Mouse (Mus musculus): ENCODE data around the gene Eloa.
"Not testable (repeated sequence)": the region's sequence is repeated elsewhere in the genome, so short reads cannot be mapped to it uniquely, and the experiment has no call there.

Eloa gene

GRCm38 (mm10) chr4:135985193-135985592 lies 36.4 kb downstream of the Eloa start:
- no peak for DNase-seq (ENCODE audit: low read depth, low spot score)

- no peak for DNase-seq (ENCODE audit: low read depth, low spot score)
Measured at GRCm38 (mm10) chr4:135984556-135984955, 37.0 kb downstream of the Eloa start.

DNA sequence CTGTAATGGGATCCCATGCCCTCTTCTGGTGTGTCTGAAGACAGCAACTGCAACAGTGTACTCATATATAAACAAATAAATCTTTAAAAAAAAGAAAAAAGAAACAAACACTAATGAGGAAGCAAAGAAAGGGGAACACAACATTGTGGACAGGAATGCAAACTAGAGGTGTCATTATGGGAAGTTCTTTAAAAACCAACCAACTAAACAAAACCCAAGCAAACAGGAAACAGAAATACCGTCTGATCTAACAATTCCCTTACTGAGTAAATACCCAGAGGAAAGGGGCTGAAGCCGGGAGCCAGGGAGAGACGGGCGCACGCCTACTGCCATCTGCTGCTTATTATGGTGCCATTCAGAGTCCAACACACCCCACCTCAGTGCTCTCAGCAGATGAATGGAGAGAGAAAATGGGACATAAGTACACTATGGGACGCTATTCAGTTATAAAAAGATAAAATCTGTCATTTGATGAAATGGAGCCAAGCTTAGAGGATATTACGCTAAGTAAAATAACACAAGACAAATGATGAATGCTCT lies 40.0 kb downstream of the Eloa start:
- no peak for DNase-seq (ENCODE audit: low read depth, low spot score)

DNA sequence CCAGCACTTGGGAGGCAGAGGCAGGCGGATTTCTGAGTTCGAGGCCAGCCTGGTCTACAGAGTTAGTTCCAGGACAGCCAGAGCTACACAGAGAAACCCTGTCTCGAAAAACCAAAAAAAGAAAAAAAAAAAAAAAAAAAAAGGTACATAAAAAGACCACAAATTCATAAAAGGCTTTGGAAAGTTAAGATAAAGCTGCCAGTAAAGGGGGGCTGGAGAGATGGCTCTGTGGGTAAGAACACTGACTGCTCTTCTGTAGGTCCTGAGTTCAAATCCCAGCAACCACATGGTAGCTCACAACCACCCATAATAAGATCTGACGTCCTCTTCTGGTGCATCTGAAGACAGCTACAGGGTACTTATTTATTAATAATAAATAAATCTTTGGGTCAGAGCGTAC lies 41.3 kb downstream of the Eloa start:
- DNase-seq (ENCODE audit: low read depth, low spot score) = not testable (repeated sequence)

DNA sequence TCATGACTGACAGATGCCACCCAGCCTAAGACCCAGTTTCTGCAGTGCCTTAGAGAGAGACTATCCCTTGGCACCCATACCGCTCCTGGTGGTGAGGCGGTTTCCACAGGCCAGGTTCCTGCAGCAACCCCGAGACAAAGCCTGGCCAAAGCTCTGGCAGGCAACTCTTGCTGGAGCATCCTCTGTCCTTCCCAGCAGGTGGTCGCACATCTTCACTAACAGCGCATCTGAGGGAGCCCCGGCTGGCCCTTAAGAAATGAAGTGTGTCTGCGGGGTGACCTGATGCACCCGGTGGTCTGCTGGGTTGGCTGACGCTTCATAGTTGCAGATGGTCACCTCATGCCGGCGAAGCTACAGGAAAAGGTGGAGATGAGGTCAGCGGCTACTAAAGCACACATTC lies 45.4 kb downstream of the Eloa start:
- DNase-seq (ENCODE audit: low read depth, low spot score) = no peak

DNA sequence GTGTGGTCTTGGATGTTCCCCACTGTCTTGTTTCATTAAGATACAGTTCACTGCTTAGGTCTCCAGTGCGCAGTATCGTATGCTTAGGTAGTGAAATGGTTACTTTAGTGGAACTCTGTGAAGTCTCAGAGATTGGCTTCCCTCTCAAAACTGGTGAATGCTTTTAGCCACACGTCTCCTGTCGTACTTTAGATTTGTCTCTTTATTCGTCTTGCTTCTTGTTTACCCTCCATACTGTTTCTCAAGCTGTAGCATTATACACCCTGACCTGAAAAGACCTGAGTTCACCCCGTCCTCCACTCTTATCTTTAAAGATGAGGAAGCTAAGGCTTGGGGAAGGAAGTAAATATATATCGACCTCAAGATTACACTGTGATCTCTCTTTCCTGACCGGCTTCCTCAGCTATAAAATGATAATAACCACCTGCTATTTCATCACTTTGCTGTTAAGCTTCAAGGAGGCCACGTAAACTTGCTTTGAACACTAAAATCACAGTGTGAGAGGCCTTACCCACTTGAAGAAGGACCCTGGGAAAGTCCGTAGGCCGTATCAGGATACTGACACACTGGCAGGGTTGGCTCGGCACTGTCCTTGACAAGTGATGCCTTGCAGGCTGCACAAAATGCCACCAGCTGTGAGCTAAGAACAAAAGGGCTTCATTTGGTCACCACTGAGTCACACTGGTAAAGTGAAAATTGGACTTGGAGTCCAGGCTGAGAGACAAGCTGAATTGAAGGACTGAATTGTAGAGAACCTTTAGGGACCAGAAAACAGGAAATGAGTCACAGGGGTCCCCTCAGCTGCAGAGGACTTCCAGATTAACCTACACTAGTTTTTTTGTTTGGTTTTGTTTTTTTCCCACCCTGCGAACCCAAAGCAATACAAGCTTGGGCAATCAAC lies 48.4 kb downstream of the Eloa start:
- DNase-seq (ENCODE audit: low read depth, low spot score) = no peak

GRCm38 (mm10) chr4:135972556-135972906 lies 49.0 kb downstream of the Eloa start, which contains the start of gene Lypla2:
Lypla2 (minus strand) TSS chr4:135972626.
- DNase-seq (ENCODE audit: low read depth, low spot score) = peak; percentile 71

DNA sequence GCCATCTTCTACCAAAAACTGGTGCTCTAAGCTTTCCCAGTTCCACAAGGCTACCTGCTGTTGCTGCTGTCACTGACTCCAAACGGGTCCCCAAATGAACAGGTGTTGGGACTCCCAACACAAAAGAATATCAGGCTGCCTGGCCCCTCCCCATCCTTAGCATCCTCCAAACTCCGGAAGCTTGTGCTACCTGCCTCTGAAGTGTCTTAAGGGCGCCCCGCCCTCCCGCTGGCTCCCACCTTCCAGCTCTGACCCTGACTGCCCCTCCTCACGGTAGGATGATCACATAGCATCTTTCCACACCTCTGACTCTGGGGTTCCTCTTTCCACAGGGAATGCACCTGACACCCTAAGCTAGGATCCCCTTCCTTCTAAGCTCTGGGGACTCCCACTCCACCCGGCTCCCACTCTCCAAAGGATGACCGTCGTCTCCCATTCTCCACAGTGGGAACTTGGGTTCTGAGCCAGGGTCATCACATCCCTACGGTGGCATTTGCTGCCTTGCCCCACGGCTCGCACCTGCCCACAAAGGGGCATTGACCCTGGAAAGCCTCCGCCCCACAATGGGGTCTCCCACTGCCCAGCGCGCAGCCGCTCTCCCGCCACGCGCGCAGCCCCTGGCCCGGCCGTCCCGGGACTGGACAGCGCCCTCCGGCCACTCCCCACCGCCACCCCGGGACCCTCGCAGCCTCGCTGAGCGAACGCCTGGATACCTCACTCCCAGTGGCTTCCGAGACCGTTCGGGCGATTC lies 49.6 kb downstream of the Eloa start:
- DNase-seq (ENCODE audit: low read depth, low spot score) = no peak

DNA sequence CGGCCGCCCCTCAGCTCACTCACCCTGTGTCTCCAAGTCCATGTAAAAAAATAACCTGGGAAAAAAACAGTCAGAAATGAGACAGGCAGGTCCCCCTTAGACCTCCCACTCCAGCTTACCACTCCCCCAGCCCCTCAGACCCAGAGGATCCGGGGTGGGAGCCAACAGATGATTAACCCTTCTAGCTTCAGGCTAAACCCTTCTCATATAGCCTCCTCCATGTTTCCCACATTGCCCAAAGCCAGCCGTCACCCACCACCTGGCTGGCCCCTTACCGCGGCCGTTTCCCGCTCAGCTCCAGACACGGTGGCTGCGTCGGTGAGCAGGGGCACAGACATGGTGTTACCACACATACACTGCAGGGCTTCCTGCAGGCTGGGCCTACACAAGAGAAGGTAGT lies 51.0 kb downstream of the Eloa start:
- no peak for DNase-seq (ENCODE audit: low read depth, low spot score)

DNA sequence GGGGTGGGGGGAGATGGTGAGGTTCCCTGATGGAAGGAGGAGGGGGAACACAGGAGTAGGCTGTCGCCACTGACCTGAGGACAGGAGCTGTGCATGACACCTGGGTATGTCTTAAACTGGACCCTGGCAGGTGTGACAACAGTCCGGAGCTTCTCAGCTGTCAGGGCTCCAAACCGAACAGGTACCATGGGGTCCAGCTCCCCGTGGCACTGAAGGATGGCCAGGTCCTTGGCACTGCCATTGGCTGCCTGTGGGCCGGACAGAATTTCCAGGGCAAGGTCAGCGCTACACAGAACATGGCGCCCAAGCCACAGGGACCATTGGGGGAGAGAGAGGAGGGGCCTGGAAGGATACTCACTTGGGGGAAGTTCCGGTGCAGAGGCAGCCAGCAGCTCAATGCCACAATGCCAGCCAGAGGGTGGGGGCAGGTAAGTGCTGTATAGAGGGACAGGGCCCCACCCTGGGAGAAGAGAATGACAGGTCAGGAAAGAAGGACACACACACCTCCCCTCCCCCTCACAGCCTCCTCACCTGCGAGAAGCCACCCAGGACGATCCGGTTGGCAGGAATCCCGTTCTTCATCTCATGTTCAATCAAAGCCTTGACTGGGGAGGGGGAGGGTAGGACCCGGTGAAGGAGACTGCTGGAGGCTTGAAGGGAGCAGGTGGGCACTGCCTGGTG lies 52.4 kb downstream of the Eloa start:
- no peak for DNase-seq (ENCODE audit: low read depth, low spot score)

DNA sequence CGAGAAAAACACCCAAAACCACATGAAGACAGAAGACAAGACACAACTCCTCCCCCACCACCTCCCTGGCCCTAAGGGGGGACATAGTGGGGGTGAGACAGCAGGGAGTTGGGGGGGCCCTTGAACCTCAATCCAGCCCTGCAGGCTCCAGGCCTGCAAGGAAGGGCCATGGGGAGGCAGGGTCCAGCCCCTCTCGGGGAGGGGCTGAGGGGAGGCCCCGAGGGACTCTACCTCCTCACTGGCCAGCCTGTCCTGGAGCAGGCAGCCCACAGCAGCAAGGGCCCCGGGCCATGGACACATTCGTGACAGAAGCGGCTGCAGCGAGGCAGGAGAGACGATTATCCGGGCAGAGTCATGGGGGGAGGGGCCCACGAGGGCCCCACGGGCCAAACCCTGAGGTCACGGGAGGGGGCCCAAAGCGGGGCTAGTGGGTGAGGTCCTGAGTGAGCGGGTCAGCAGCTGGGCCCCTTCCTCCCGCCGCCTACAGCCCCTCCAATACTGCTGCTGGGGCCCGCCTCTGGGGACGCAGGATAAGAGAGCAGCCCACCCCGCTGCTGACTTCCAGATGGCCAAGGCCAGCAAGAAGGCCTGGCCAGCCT lies 53.2 kb downstream of the Eloa start:
- DNase-seq (ENCODE audit: low read depth, low spot score) = no peak

DNA sequence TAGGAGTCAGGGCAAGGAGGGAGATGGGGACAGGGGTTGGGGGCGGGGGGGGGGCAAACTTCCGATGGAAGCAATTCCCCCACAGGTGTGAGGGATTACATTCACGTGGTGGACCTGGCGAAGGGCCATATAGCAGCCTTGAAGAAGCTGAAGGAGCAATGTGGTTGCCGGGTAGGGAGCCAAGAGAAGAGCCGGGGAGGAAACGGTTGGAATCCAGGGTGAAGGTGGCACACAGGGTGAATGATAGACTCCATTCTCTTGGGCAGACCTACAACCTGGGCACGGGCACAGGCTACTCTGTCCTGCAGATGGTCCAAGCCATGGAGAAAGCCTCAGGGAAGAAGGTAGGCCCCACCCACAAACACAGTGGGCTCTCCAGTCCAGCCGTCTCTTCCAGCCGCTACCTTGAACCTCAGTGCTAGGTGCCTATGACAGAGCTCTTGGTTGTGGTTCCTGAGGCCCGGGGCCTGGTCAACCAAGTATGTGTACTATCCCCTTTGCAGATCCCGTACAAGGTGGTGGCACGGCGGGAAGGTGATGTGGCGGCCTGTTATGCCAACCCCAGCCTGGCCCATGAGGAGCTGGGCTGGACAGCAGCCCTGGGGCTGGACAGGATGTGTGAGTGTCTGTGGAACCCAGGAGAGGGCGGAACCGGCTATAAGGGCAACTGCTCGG lies 54.3 kb downstream of the Eloa start:
- DNase-seq (ENCODE audit: low read depth, low spot score) = no peak

DNA sequence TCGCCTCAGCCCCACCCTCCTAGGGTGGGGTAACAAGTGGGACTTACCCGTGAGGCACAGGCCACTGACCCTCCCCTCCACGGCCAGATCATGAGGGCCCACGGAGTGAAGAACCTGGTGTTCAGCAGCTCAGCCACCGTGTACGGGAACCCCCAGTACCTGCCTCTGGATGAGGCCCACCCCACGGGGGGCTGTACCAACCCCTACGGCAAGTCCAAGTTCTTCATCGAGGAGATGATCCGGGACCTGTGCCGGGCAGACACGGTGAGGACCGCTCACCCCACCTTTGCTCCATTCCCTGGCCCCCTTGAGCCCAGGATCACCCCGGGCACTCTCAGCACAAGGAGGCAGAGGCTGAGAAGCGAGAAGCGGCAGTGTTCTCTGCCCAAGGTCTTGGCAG lies 55.3 kb downstream of the Eloa start:
- no peak for DNase-seq (ENCODE audit: low read depth, low spot score)

DNA sequence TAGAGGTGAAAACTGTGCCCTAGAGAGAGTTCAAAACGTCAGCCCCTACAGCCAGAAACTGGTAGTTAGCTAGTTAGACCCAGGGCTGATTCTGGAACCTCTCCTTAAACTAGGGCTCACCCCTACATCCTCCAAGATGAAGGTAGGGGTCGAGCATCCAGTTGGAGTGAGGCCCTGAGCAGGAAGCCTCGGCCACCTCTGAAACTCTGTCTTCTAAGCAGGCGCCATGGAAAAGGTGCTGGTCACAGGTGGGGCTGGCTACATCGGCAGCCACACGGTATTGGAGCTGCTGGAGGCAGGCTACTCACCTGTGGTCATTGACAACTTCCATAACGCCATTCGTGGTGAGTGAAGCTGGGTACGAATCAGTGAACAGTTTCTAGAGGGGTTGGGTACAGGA lies 56.5 kb downstream of the Eloa start:
- no peak for DNase-seq (ENCODE audit: low read depth, low spot score)

DNA sequence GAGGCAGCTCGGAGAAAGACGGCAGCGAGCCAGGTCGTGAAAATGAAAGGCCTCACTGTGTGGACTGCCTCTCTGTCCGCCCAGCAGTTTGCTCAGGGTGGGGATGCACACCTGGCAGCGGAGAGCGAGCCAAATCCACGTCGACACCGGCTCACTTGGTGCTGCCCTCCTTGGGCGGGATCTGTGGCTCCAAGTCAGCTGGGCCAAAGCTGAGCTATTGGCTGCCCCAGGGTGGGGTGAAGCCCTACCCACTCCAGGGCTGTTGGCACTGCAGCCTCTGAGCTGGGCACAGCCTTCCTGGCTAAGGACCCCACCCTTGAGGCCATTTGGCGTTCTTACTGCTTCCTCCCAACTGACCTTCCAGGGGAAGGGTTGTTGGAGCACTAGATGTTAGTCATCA lies 57.1 kb downstream of the Eloa start:
- no peak for DNase-seq (ENCODE audit: low read depth, low spot score)

GRCm38 (mm10) chr4:135963457-135964193 lies 57.9 kb downstream of the Eloa start, which contains the start of gene Gale:
Gale (plus strand) TSS chr4:135963727.
- DNase-seq (ENCODE audit: low read depth, low spot score) = peak; percentile 91

GRCm38 (mm10) chr4:135962946-135963345 lies 58.6 kb downstream of the Eloa start:
- no peak for DNase-seq (ENCODE audit: low read depth, low spot score)

GRCm38 (mm10) chr4:135962198-135962597 lies 59.4 kb downstream of the Eloa start:
- DNase-seq (ENCODE audit: low read depth, low spot score) = no peak

DNA sequence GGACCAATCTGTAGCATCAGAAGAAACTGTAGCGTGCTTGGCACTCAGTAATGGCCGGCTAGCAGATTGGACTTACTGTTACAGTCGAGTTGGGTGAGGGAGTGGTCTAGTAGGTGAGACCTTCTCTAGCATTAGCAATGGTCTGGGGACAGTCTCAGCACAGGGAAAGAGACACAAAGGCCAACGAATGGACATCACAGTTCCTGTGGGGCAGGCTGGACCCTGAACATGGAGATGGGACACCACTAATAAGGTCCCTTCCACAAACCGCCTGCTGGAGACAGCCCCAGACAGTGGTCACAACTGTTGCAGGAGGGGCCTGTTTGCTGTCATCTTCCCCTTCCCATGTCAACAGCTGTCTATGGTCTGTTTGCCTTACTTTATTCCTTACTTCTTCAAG lies 59.9 kb downstream of the Eloa start:
- no peak for DNase-seq (ENCODE audit: low read depth, low spot score)

DNA sequence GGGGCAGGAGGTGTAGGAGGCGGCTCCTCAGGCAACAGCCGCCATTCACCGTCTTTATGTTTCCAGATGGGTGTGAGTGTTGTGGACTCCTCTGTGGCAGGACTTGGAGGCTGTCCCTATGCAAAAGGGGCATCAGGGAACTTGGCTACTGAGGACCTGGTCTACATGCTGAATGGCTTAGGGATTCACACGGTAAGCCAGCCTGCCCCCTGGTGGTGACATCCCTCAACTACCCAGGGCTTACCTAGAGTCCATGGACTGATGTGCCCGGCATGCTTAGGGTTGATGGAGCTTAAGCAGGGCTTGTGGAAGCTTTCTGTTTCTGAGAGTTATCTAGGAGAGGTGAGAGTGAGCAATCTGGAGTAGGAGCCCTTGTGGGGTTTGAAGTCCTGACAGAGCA lies 60.8 kb downstream of the Eloa start:
- DNase-seq (ENCODE audit: low read depth, low spot score) = peak; percentile 64
